Mouse (Mus musculus) forebrain, postnatal 0 days (tissue): ENCODE results near the gene 1700022I11Rik. TPM values are rescaled to one million over a fixed set of nuclear protein-coding genes. Genes with fewer than 3 reads are reported as not detected.

ENCODE experiments used
- ATAC-seq: fragments of 200-750 bp; cut with Nextera tagmentation; 2 replicates; pipeline ENCODE4 v1.8.0; 2017; ENCODE audit warnings: mild to moderate bottlenecking, moderate library complexity
- DNase-seq: peaks from one replicate; pipeline ENCODE4 v3.0.0-alpha.2; 2015
- H3K27ac ChIP-seq: fragments of 300-500 bp; sonication (generic); 2 replicates; pipeline ENCODE4 v1.5.1; 2014; ENCODE audit warnings: low read depth, mild to moderate bottlenecking, antibody characterized with exemption, low read length, moderate library complexity, mixed read lengths
- H3K27me3 ChIP-seq: fragments of 300-500 bp; sonication (generic); 2 replicates; pipeline ENCODE4 v1.6.1; 2014; ENCODE audit warnings: mild to moderate bottlenecking, low read length, mixed read lengths; ENCODE audit not compliant: insufficient read depth
- H3K36me3 ChIP-seq: fragments of 300-500 bp; sonication (generic); 2 replicates; pipeline ENCODE4 v1.6.1; 2014; ENCODE audit warnings: mild to moderate bottlenecking, moderate library complexity; ENCODE audit not compliant: insufficient read depth
- H3K4me1 ChIP-seq: fragments of 300-500 bp; sonication (generic); 2 replicates; pipeline ENCODE4 v1.6.1; 2014; ENCODE audit warnings: antibody characterized with exemption; ENCODE audit not compliant: insufficient read depth
- H3K4me2 ChIP-seq: fragments of 300-500 bp; sonication (generic); 2 replicates; pipeline ENCODE4 v1.6.1; 2014; ENCODE audit warnings: low read depth, mild to moderate bottlenecking, moderate library complexity
- H3K4me3 ChIP-seq: fragments of 300-500 bp; sonication (generic); 2 replicates; pipeline ENCODE4 v1.5.1; 2014; ENCODE audit warnings: low read depth, low read length, mixed read lengths
- H3K9ac ChIP-seq: fragments of 300-500 bp; sonication (generic); 2 replicates; pipeline ENCODE4 v1.6.1; 2014; ENCODE audit warnings: mild to moderate bottlenecking
- H3K9me3 ChIP-seq: fragments of 300-500 bp; sonication (generic); 2 replicates; pipeline ENCODE4 v1.6.1; 2016; ENCODE audit warnings: low read length
- CTCF ChIP-seq: sonication (generic); IDR thresholded peaks from 2 replicates; pipeline ENCODE4 v1.5.1; 2016; ENCODE audit warnings: antibody characterized with exemption, control low read depth, low read depth
- WGBS: fragments of 180-500 bp; shearing (Covaris S2); extraction: QIAGEN DNeasy Blood & Tissue Kit; methylation state at CpG from one replicate; pipeline ENCODE4 v1.1.7; 2014; 5-methylcytosine and 5-hydroxymethylcytosine counted together
- polyA plus RNA-seq: library from polyadenylated mRNA; unstranded; fragments of >200 nt; fragmentation: Nextera tagmentation; extraction: Ambion mirVana; gene quantifications from 2 replicates; pipeline ENCODE4 v1.2.1, GENCODE M21; 2015
- total RNA-seq: library from RNA; depleted of rRNA; stranded (reverse); fragments of >200 nt; gene quantifications from 2 replicates; pipeline ENCODE4 v1.2.3, GENCODE M21; 2014; rRNA removed

1700022I11Rik gene
- total and polyA plus RNA-seq, 2 experiments from 2014 or later, result 0.63 TPM; not detected in 1

GRCm38 (mm10) chr4:43032501-43032900, 63.1 kb downstream of the 1700022I11Rik start:
- no peak overlapping the region for H3K4me3 ChIP-seq
- H3K4me2 ChIP-seq, result no peak overlapping the region
- H3K27ac ChIP-seq, result peak overlapping the region; percentile 30; the same call in 1 of the 2 replicates
- peaks cover 59% of the 10 kb centered on the region for H3K36me3 ChIP-seq
- no peak for DNase-seq
- H3K9ac ChIP-seq, result no peak overlapping the region
- peaks cover 15% of the 10 kb centered on the region for H3K4me1 ChIP-seq
- no peaks in the 10 kb centered on the region for H3K9me3 ChIP-seq
- no peak for TF ChIP-seq CTCF
- 89% methylated on average over 1 of the region's 1 CpGs for whole genome bisulfite sequencing
- ATAC-seq, result no peak
- no peaks in the 10 kb centered on the region for H3K27me3 ChIP-seq

Other genes with a start within 250 kb of the 1700022I11Rik start
- not detected in 2 replicates for gene 4930578G10Rik, start 234.1 kb upstream of the 1700022I11Rik start, total RNA-seq
- gene 4930578G10Rik, start 234.1 kb upstream of the 1700022I11Rik start, polyA plus RNA-seq, result 0.56 and 0.91 TPM in 2 replicates
- not detected in 2 replicates for gene Ccl19, start 213.0 kb upstream of the 1700022I11Rik start, total RNA-seq
- gene Ccl19, start 213.0 kb upstream of the 1700022I11Rik start, polyA plus RNA-seq, result not detected in 2 replicates
- gene Ccl21a, start 195.6 kb upstream of the 1700022I11Rik start, total RNA-seq, result 0.52 TPM in 1 of 2 replicates, not detected in the other
- 0.22 and 0.58 TPM in 2 replicates for gene Ccl21a, start 195.6 kb upstream of the 1700022I11Rik start, polyA plus RNA-seq
- gene Fam205a1, start 115.7 kb upstream of the 1700022I11Rik start, total RNA-seq, result not detected in 2 replicates
- gene Fam205a1, start 115.7 kb upstream of the 1700022I11Rik start, polyA plus RNA-seq, result 0.05 TPM in 1 of 2 replicates, not detected in the other
- 0.23 TPM in 1 of 2 replicates, not detected in the other for gene Gm12394, start 112.8 kb upstream of the 1700022I11Rik start, total RNA-seq
- 0.16 and 0.41 TPM in 2 replicates for gene Gm12394, start 112.8 kb upstream of the 1700022I11Rik start, polyA plus RNA-seq
- not detected in 2 replicates for gene Fam205c, start 95.4 kb upstream of the 1700022I11Rik start, total RNA-seq
- gene Fam205c, start 95.4 kb upstream of the 1700022I11Rik start, polyA plus RNA-seq, result 1.8 and 3.2 TPM in 2 replicates
- gene Phf24, start 52.9 kb upstream of the 1700022I11Rik start, total RNA-seq, result 77.2 and 82.7 TPM in 2 replicates
- gene Phf24, start 52.9 kb upstream of the 1700022I11Rik start, polyA plus RNA-seq, result 38.2 and 42.3 TPM in 2 replicates
- 81.0 and 106 TPM in 2 replicates for gene Dnajb5, start 19.8 kb upstream of the 1700022I11Rik start, total RNA-seq
- 46.8 and 50.7 TPM in 2 replicates for gene Dnajb5, start 19.8 kb upstream of the 1700022I11Rik start, polyA plus RNA-seq
- gene Vcp, start 30.9 kb downstream of the 1700022I11Rik start, total RNA-seq, result 221 and 255 TPM in 2 replicates
- gene Vcp, start 30.9 kb downstream of the 1700022I11Rik start, polyA plus RNA-seq, result 357 and 443 TPM in 2 replicates
- 12.8 and 21.8 TPM in 2 replicates for gene Fancg, start 40.9 kb downstream of the 1700022I11Rik start, total RNA-seq
- gene Fancg, start 40.9 kb downstream of the 1700022I11Rik start, polyA plus RNA-seq, result 10.9 and 12.4 TPM in 2 replicates
- gene Pigo, start 56.2 kb downstream of the 1700022I11Rik start, total RNA-seq, result 15.6 and 20.3 TPM in 2 replicates
- gene Pigo, start 56.2 kb downstream of the 1700022I11Rik start, polyA plus RNA-seq, result 16.5 and 21.9 TPM in 2 replicates
- gene Stoml2, start 62.1 kb downstream of the 1700022I11Rik start, total RNA-seq, result 94.4 and 120 TPM in 2 replicates
- 233 and 240 TPM in 2 replicates for gene Stoml2, start 62.1 kb downstream of the 1700022I11Rik start, polyA plus RNA-seq
- gene Fam214b, start 76.6 kb downstream of the 1700022I11Rik start, total RNA-seq, result 35.7 and 42.3 TPM in 2 replicates
- gene Fam214b, start 76.6 kb downstream of the 1700022I11Rik start, polyA plus RNA-seq, result 23.4 and 30.9 TPM in 2 replicates
- gene Unc13b, start 89.3 kb downstream of the 1700022I11Rik start, total RNA-seq, result 52.9 and 54.7 TPM in 2 replicates
- 3.3 and 6.2 TPM in 2 replicates for gene Unc13b, start 89.3 kb downstream of the 1700022I11Rik start, polyA plus RNA-seq